Mouse (Mus musculus): Measurements from ENCODE around the gene Ubtd2. TPM values are rescaled to one million over a fixed set of nuclear protein-coding genes. Genes with fewer than 3 reads are reported as not detected.

Ubtd2 gene
- polyA plus RNA-seq, 1 experiment from 2014 or later = 57.3 TPM

- Histone ChIP-seq H3K4me2 (no peak overlapping the region), H3K36me3 (ENCODE audit: insufficient read depth) (0 out of 2 replicates have a peak, but pooled peaks cover 3% of the 10 kb centered on the region), H3K4me1 (ENCODE audit: insufficient read depth) (peaks cover 14% of the 10 kb centered on the region), H3K27me3 (ENCODE audit: insufficient read depth, low read length) (no peaks in the 10 kb centered on the region), H3K9ac (no peak overlapping the region), H3K4me3 (ENCODE audit: low read depth, low read length) (no peak overlapping the region), H3K27ac (ENCODE audit: low read depth) (peak overlapping the region; percentile 61; the same call in 1 of the 2 replicates), H3K9me3 (ENCODE audit: low read depth, low read length) (no peaks in the 10 kb centered on the region)
- 84% methylated on average over 3 of the region's 3 CpGs for WGBS
- peak; percentile 43 for TF ChIP-seq CTCF (IDR thresholded peaks at IDR 0.05; ENCODE audit: low read depth)
- no peak for DNase-seq
- no peak for ATAC-seq (ENCODE audit: insufficient read depth)
Observed at GRCm38 (mm10) chr11:32487501-32487900, 32.3 kb downstream of the Ubtd2 start.

DNA sequence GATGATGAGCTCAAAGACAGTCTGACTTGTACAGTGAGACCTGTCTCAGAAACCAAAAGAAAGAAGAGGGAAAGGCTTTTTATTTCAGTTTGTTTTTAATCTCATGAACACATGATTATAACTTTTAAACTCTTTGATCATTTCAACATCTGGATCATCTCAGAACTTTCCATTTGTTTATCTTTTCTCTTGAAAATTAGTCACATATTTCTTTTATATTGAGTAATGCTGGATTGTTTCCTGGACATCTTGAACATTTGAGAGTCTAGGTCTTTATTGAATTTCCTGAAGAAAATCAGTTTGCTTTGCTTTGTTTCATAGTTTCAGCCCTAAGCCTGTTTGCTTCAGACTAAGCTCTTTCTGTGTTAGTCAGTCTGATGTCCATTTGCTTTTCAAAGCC lies 33.2 kb downstream of the Ubtd2 start:
- Histone ChIP-seq H3K9ac (no peak overlapping the region), H3K36me3 (ENCODE audit: insufficient read depth) (0 out of 2 replicates have a peak, but pooled peaks cover 3% of the 10 kb centered on the region), H3K4me1 (ENCODE audit: insufficient read depth) (peaks cover 14% of the 10 kb centered on the region), H3K9me3 (ENCODE audit: low read depth, low read length) (no peaks in the 10 kb centered on the region), H3K4me2 (no peak overlapping the region), H3K27ac (ENCODE audit: low read depth) (peak overlapping the region; percentile 73), H3K4me3 (ENCODE audit: low read depth, low read length) (no peak overlapping the region), H3K27me3 (ENCODE audit: insufficient read depth, low read length) (no peaks in the 10 kb centered on the region)
- DNase-seq = peak; percentile 75
- TF ChIP-seq CTCF (IDR thresholded peaks at IDR 0.05; ENCODE audit: low read depth) = no peak
- ATAC-seq (ENCODE audit: insufficient read depth) = no peak

DNA sequence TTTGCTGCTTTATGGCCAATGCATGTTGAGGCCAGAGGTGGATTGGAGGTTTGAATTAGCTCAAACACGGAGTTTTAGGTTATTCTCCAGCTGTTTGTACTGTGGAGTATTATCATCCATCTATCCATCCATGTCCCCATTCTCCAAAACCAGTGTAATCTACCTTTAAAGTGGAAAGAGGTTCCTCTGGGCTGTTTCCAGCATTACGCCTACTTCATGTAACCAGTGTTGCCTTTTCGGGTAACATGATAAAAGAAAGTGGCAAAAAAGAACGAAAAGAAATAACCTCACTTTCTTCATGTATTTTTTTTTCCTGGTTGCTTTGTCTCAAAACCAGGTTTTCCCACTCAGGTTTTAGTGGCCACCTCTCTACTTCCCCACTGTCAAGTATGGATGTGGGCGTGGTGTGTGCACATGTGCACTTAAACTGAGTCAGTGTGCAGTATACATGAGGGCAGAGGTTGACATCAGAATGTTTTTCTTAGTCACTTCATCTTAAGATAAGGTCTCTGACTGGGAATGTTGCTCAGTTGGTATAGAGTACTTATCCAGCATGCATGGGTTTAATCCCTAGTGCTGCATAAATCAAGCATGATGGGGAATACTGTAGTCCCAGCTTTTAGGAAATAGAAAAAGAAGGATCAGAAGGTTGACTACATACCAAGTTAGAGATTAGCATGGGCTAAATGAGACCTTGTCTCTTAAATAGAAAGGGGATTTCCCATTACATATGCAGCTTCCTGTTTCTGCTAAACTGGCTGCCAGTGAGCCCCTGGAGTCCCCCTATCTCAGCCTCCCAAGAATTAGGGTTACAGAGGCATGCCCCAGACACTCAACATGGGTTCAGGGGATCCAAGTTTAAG lies 33.9 kb downstream of the Ubtd2 start:
- peak; percentile 22 for DNase-seq
- H3K4me1 ChIP-seq (ENCODE audit: insufficient read depth) = peaks cover 14% of the 10 kb centered on the region
- peak overlapping the region; percentile 73 for H3K27ac ChIP-seq (ENCODE audit: low read depth)
- H3K36me3 ChIP-seq (ENCODE audit: insufficient read depth) = 0 out of 2 replicates have a peak, but pooled peaks cover 3% of the 10 kb centered on the region
- no peak overlapping the region for H3K9ac ChIP-seq
- TF ChIP-seq CTCF (IDR thresholded peaks at IDR 0.05; ENCODE audit: low read depth) = no peak
- ATAC-seq (ENCODE audit: insufficient read depth) = peak; percentile 49; the same call in 1 of the 2 replicates
- no peaks in the 10 kb centered on the region for H3K27me3 ChIP-seq (ENCODE audit: insufficient read depth, low read length)
- WGBS = 55% methylated on average over 5 of the region's 5 CpGs
- H3K9me3 ChIP-seq (ENCODE audit: low read depth, low read length) = no peaks in the 10 kb centered on the region
- H3K4me2 ChIP-seq = no peak overlapping the region
- no peak overlapping the region for H3K4me3 ChIP-seq (ENCODE audit: low read depth, low read length)

DNA sequence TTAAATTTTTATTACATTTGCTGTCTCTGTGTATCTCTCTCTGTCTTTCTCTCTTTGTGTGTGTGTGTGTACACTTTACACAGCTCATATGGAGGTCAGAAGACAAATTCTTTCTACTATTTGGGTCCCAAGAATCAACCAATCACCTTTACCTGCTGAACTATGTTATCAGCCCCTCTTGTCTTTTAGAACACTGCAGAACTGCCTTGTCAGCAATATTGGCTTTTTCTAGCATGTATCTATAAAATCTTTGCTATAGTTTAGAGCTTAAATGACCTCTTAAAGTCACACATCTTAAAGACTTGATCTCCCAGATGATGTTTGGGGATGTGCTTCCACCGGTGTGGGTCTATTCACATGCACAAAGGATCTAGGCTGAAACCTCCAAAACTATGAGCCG lies 35.9 kb downstream of the Ubtd2 start:
- H3K4me1 ChIP-seq (ENCODE audit: insufficient read depth) = peaks cover 14% of the 10 kb centered on the region
- H3K9me3 ChIP-seq (ENCODE audit: low read depth, low read length) = no peaks in the 10 kb centered on the region
- H3K9ac ChIP-seq = no peak overlapping the region
- no peak overlapping the region for H3K4me2 ChIP-seq
- DNase-seq = no peak
- no peak for ATAC-seq (ENCODE audit: insufficient read depth)
- no peak for TF ChIP-seq CTCF (IDR thresholded peaks at IDR 0.05; ENCODE audit: low read depth)
- H3K4me3 ChIP-seq (ENCODE audit: low read depth, low read length) = no peak overlapping the region
- no peak overlapping the region for H3K27ac ChIP-seq (ENCODE audit: low read depth)
- WGBS = 96% methylated on average over 2 of the region's 2 CpGs
- H3K27me3 ChIP-seq (ENCODE audit: insufficient read depth, low read length) = no peaks in the 10 kb centered on the region
- H3K36me3 ChIP-seq (ENCODE audit: insufficient read depth) = 0 out of 2 replicates have a peak, but pooled peaks cover 3% of the 10 kb centered on the region

GRCm38 (mm10) chr11:32493312-32493711 lies 38.1 kb downstream of the Ubtd2 start:
- no peak for ATAC-seq (ENCODE audit: insufficient read depth)
- no peak for DNase-seq

DNA sequence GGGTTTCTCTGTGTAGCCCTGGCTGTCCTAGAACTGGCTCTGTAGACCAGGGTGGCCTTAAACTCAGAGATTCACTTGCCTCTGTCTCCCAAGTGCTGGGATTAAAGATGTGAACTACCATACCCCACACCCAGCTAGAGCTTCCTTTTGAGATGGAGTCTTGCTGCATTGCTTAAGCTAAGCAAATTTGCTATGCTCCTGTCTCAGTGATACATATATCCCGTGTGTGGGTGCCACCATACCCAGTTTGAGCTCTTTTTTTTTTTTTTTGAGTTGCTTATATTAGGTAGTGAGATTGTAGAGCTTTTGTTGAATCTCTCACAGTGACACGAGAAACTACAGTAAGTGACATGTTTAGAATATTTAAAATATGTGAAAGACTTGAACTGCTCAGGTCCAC lies 40.1 kb downstream of the Ubtd2 start:
- no peak overlapping the region for H3K4me3 ChIP-seq (ENCODE audit: low read depth, low read length)
- H3K4me2 ChIP-seq = no peak overlapping the region
- ATAC-seq (ENCODE audit: insufficient read depth) (no peak), DNase-seq (no peak)
- H3K36me3 ChIP-seq (ENCODE audit: insufficient read depth) = peaks cover 10% of the 10 kb centered on the region; the same call in 1 of the 2 replicates
- no peak for TF ChIP-seq CTCF (IDR thresholded peaks at IDR 0.05; ENCODE audit: low read depth)
- 72% methylated on average over 2 of the region's 2 CpGs for WGBS
- H3K4me1 ChIP-seq (ENCODE audit: insufficient read depth) = no peaks in the 10 kb centered on the region
- no peak overlapping the region for H3K27ac ChIP-seq (ENCODE audit: low read depth)
- no peak overlapping the region for H3K9ac ChIP-seq
- H3K27me3 ChIP-seq (ENCODE audit: insufficient read depth, low read length) = no peaks in the 10 kb centered on the region
- no peaks in the 10 kb centered on the region for H3K9me3 ChIP-seq (ENCODE audit: low read depth, low read length)

More at GRCm38 (mm10) chr11:32493312-32493711, 38.1 kb downstream of the Ubtd2 start:
- H3K4me2 ChIP-seq = no peak overlapping the region
- H3K4me3 ChIP-seq (ENCODE audit: low read depth, low read length) = no peak overlapping the region
- H3K27ac ChIP-seq (ENCODE audit: low read depth) = no peak overlapping the region
- H3K9me3 ChIP-seq (ENCODE audit: low read depth, low read length) = no peaks in the 10 kb centered on the region
- no peak overlapping the region for H3K9ac ChIP-seq
- no peaks in the 10 kb centered on the region for H3K27me3 ChIP-seq (ENCODE audit: insufficient read depth, low read length)
- no peak for TF ChIP-seq CTCF (IDR thresholded peaks at IDR 0.05; ENCODE audit: low read depth)
- H3K36me3 ChIP-seq (ENCODE audit: insufficient read depth) = no peaks in the 10 kb centered on the region
- H3K4me1 ChIP-seq (ENCODE audit: insufficient read depth) = peaks cover 11% of the 10 kb centered on the region

DNA sequence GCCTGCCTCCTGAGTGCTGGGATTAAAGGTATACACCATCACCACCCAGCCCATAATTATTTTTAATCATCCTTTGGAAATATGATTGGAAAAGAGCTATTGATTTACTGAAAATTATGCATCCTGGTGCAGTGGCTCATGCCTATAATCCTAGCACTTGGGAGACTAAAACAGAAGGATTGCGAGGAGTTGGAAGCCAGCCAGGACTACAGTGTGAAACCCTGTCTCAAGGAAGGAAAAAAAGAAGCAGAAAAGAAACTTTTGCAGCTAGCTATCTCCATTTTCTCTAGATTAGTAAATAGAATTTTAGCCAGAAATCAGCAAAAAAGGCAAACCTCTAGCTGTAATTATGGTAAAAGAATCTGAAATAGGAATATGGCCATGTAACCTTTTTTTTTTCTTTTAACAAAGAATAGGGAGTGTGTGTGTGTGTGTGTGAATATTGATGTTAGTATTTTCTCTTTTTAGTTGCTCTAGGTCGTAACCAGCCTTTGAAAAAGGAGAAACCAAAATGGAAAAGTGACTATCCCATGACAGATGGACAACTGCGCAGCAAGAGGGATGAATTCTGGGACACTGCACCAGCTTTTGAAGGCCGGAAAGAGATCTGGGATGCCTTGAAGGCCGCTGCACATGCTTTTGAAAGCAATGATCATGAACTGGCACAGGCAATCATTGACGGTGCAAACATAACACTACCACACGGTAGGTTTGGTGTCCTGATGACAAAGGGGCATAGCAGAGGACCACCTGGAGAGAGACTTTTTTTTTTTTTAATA lies 43.8 kb downstream of the Ubtd2 start:
- no peak overlapping the region for H3K27ac ChIP-seq (ENCODE audit: low read depth)

More for the DNA sequence above, 43.8 kb downstream of the Ubtd2 start:
- ATAC-seq (ENCODE audit: insufficient read depth) (no peak), DNase-seq (peak; percentile 80)
- peaks cover 24% of the 10 kb centered on the region for H3K36me3 ChIP-seq (ENCODE audit: insufficient read depth)
- no peaks in the 10 kb centered on the region for H3K27me3 ChIP-seq (ENCODE audit: insufficient read depth, low read length)
- H3K4me2 ChIP-seq = no peak overlapping the region
- WGBS = 76% methylated on average over 7 of the region's 7 CpGs
- TF ChIP-seq CTCF (IDR thresholded peaks at IDR 0.05; ENCODE audit: low read depth) = no peak
- no peaks in the 10 kb centered on the region for H3K9me3 ChIP-seq (ENCODE audit: low read depth, low read length)
- no peak overlapping the region for H3K4me3 ChIP-seq (ENCODE audit: low read depth, low read length)
- H3K9ac ChIP-seq = no peak overlapping the region
- no peaks in the 10 kb centered on the region for H3K4me1 ChIP-seq (ENCODE audit: insufficient read depth)

Measured in lung, embryonic 14.5 days (tissue).